Mouse (Mus musculus) heart, postnatal 10 days (tissue): Measurements from ENCODE around the gene Ccnd2. TPM values are rescaled to one million over a fixed set of nuclear protein-coding genes. Genes with fewer than 3 reads are reported as not detected.

ENCODE experiments used
- DNase-seq, 2 experiments: peaks; one replicate each; pipeline ENCODE4 v3.0.0; 2021
- intact Hi-C: fragments of 180-260 bp; cut with DNase I; formaldehyde crosslinking; loops from one replicate; pipeline ENCODE4 v1.15.1; 2025
- total RNA-seq, 2 experiments: library from RNA; stranded (reverse); gene quantifications; 2 replicates each; pipeline ENCODE4 v1.2.3; 2021

Ccnd2 gene
- 100 to 1,000 TPM; 270 to 328 TPM for total RNA-seq

DNA sequence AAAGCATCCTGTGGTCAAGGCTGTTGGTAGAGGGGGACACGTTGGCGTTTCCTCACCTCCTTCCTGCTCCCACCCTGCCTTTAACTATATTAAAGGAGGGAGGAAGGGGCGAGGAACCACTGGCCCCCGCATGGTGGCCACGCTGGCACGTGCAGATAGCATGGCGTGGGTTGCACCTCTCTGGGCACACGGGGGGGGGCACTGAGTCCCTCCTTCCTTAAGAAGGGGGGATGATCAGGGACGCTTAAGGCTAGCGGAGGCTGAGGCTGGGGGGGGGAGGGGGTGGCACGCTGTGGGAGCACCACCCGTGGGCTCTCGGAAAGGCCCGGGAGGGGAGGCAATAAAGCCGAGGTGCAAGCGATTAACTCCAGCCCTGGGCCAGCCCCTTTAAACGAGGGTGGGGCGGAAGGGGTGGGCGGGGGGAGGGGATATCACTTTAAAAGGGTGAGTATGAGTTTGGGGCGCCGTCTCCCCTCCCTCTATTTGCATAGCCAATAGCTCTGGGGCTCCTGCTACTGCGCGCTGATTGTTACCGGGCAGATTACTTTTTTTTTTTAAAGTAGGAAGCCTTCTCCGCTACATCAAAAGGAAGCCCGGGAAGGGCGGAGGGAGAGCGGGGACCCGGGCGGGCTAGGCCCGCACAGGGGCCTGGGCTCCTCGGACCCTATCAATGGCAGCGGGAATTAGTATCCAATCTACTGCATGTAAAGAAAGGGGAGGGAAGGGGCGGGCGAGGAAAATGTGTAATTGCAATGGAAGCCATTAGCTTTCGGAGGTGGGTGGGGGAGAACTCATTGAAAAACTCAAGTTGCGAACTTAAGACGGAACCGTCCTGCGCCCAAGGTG lies at the start of gene Ccnd2:
TSS of gene Ccnd2 (minus strand) at position 88 of the 846 bp plus-strand sequence.
- peak; percentile 80 to 84 for DNase-seq
- intact Hi-C loops = no loop called here

DNA sequence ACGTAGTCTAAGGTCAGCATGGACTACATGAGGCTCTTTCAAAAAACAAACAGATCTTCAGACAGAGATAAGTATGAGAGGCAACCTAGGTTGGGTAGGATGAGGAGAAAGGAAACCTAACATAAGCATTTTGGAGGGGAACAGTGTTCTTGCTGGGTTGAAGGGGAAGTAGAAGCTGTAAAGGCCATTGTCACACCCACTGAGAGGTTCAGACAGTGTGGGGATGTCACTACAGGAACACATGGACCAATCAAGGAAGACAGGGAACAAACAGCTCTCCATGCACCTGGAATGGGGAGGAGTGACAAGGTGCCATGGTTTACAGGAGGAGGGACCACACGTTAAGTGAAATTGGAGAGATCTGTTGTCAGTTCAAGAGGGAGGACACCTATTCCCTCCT lies 45.0 kb upstream of the Ccnd2 start:
- DNase-seq = no peak
- intact Hi-C loops = no loop called here

DNA sequence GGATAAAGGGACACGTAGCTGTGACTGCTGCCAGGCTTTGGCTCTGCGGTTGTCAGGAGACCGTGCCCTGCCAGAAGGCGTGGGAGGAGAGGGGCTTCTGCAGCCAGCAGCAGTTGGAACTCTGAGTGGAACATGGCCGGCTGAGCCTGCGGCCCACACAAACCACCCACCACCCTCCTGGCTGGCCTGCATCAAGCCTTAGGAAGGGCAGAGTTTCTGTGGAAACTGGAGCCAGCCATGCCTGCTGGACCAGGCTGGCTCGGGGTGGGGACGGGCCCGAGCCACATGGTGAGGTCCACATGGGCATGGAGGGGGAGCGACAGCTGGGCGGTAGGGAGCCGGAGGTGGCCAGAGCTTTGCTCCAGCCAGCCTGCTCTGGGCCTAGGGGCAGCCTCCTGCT lies 29.3 kb upstream of the Ccnd2 start:
- intact Hi-C loops = no loop called here
- peak; percentile 53 to 57 for DNase-seq

DNA sequence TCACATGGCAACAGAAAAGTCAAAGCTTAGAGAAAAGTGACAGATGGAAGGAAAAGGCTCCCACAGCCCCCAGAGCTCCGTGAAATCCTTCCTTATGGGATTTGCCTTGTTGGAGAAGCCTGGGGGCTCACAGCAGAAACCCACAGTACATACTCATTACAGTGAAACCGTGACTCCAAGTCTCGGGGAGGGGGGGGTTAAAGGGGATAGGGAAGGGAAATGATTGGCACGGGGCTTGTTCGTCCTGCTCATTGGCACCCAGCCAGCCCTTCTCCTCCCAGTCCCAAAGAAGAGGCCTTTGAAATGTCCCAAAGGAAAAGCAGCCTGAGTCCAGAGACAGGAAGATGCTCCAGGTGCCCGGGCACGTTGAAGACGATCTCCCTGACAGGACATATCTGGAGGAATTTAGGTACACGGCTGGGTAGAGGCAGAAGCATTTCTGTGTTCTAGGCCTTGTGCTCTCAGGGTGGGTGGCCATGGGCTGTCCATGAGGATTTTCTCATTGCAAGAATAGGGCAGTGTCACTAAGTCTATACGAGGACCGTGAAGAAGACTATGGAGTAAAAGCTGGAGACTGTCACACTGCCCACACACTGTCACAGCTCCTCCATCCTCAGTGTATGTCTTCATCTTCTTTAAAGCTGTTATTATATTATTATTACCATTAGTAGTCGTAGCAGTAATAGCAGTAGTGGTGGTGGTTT lies 27.2 kb upstream of the Ccnd2 start:
- no peak for DNase-seq
- intact Hi-C loops = no loop called here

DNA sequence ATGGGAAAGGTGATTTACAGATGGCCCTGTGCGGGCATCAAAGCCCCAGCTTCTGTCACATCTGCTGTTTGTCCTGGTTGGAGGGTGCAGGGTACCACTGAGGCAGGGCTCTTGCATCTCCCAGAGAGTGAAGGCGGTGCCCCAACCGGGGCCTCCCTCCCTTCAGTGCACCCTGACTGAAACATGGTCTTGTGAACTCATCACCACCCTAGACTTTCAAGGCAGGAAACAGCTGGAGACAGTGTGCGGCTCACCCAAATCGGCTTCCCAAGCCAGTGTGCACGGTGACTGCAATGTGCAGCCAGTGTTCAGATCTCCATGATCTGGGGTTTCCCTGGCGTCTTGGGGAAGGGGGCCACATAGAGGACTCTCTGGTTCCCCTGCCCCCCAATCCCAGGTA lies 26.0 kb upstream of the Ccnd2 start:
- intact Hi-C loops = no loop called here
- peak; percentile 25 to 41 for DNase-seq

DNA sequence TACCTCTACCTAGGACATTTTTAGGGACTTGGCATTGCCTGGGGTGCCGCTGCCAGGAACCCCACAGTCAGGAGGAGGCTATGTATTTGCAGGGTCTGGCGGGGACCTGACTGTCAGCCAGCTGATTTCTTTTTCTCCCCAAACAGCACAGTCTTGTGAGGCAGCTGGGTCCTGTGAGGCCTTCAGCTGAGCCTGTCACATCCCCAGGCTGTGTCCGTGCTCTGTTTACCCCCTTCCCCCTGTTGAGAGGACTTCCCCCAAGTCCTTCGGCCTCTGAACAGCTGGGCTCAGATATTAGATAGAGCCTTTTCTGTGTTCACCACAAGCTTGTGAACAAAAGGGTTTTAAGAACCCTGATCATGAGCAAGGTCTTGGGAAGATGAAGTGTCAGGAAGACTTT lies 25.4 kb upstream of the Ccnd2 start:
- intact Hi-C loops = no loop called here
- DNase-seq = no peak

DNA sequence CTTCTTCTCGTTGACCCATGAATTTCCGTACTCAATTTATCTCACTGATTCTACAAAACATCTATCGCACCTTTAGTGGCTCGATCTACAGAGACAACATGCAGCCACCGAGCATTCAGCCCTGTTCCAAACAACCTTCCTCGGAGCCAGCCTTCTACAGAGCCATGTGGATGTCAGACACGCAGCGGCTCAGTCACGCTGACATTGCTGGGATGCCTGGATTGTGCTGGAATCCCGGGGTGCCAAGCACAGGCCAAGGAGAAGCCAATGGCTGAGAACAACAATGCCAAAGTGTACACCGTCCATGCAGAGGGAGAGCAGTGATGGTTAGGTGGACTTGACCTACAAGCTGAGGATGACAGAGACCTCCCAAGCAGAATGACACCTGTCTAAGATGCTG lies 20.5 kb upstream of the Ccnd2 start:
- DNase-seq = peak; percentile 59 to 66
- intact Hi-C loops = no loop called here

DNA sequence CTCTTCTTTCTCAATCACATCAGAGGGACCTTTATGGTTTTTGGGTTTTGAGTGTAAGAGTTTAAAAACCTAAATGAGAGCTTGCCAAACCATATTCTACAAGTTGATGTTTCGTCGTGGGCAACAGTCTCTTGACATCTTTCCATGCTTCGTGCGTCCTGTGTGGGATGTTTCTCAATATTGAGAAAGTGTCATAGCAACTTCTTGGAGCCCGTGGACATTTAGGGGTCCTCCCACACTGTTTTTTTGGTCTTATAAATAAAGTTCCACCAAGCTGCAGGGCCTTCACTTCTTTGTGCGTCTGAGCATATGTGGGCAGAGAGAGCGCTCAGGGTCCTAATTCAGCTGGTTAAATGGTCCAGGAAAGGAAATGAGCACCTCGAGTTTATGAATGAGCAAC lies 18.7 kb upstream of the Ccnd2 start:
- no peak for DNase-seq
- intact Hi-C loops = no loop called here

DNA sequence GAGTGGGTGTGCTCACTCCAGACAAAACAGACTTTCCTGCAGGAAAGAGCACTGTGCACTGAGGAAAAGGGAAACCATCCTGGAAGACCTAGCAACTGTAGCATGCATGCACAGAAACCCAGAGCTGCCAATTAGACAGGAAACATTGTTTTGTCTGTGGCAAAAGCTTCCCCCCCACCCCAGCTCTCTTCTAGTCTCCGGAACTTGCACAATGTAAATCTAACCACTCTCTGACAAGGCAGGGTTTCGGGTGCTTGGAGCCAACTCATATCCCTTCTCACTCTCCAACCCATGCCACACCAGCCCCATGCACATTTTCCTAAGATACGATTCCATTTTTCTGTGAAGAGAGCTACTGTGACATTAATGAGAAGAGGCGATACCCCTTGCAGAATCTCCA lies 13.7 kb upstream of the Ccnd2 start:
- no peak for DNase-seq
- intact Hi-C loops = no loop called here

DNA sequence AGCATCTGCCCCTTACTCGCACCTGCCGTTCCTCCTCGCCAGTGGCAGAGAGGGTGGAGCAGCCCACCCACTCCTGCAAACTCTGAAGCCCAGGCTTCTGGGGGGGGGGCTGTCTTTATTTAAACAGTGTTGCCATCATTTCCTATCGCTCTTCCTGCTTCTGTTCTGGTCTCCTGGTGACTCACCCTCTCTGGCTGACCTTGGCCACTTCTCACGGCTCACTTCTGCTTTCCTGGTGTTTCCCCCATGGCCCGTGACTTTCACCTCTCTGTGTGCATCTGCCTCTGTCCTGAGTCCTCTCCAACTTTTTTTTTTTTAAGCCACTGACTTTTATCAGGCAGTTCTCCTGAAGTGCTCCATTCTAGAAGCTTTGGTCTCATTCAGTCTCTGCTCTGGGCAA lies 10.8 kb upstream of the Ccnd2 start:
- peak; percentile 49 to 58 for DNase-seq

DNA sequence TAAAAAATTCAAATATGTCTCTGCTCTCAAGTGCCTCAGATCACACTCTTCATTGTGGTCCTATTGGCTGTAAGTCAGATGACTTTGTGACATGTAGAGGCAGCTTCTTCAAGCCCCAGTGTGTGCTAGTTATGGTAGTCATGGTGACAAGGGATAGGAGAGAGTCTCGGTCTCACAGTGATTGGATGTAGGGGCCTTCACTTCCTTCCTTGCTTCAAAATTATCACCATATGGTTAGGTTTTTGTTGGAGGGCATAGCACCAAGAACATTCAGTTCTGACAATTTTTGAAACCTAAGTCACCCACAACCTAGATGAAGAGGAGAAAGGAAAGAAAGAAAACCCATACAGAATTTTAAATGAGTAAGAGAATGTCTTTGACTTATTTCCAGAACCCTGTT lies 5.3 kb upstream of the Ccnd2 start:
- DNase-seq = no peak
- intact Hi-C loops = no loop called here

More for the DNA sequence above, 10.8 kb upstream of the Ccnd2 start:
- intact Hi-C loops = no loop called here

DNA sequence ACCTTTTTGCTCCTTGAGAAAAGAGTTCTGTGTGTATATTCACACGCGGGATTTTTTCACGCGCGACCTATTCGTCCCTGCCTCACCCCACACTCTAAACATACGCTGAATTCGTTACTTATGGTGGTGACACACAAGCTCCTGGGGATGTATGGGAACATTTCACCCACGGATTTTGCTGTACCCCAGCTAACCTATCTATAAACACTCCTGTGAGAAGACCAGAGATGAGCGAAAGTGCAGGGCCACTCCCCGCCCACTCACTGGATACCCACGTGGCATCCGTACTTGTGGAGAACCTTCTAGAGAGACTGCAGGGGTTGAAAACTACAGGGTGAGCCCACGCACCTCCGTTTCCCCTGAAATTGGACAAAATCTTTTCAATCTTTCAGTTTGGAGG lies 3.5 kb upstream of the Ccnd2 start:
- peak; percentile 48 to 54 for DNase-seq
- intact Hi-C loops = no loop called here

DNA sequence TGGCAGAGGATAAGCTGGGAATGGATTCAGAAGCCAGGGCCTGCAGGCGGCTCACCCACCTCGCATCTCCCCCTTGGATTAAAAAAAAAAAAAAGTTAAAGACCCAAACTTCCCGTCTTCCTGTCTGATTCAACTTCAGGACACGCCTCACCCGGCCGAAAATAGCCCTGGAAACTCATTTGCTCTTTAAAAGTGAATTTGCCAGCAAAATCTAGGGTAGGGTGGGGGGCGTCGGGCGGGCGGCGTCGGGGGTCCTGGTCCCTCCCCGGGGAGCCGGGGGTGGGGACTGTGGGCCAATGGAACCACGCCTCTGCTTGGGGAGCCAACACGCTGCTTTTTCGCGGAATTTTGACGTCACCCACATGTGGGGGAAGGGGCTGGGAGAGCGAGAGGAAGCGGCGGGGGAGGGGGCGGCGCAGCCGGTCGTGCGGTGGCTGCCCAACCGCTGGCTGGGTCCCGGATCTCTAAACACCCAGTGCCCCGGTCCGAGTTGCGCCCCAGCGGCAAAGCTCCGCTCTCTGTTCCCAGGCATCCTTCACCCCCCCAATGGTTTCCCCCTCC lies 2.8 kb upstream of the Ccnd2 start:
- peak; percentile 84 for DNase-seq
- intact Hi-C loops = no loop called here

DNA sequence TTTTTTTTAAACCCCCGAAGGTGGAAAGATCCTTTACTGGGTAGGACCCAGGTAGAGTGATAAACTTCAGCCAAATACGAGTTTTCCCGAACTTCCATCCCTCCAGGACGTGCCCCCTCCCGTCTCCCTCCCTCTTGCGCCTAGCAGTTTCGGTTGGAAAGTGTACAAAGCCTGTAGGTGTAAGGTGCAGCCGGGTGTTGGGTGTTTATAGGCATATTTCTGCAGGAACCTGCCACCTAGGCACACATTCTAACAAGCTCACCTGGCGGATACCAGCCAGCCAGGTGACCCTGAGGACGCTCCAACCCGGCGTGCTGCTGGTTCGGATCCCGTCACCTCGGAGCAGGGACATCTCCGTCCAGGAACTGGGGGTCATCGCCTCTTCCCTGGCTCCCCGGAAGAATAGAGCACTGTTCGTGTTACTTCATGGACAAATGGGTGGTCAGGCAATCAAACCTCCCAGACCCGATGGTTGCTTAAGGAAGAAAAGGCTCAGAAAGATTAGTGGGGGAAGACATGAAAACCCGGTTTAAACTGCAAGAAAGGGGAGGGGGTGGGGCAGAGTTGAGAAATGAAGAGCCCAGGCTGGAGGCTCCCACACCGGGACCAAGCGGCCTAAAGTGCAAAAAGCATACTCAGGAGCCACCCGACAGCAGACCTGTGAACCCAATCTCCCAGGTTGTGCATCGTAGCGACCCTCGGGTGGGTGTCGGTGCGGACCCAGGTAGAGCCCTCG lies 2.1 kb upstream of the Ccnd2 start:
- intact Hi-C loops = no loop called here

DNA sequence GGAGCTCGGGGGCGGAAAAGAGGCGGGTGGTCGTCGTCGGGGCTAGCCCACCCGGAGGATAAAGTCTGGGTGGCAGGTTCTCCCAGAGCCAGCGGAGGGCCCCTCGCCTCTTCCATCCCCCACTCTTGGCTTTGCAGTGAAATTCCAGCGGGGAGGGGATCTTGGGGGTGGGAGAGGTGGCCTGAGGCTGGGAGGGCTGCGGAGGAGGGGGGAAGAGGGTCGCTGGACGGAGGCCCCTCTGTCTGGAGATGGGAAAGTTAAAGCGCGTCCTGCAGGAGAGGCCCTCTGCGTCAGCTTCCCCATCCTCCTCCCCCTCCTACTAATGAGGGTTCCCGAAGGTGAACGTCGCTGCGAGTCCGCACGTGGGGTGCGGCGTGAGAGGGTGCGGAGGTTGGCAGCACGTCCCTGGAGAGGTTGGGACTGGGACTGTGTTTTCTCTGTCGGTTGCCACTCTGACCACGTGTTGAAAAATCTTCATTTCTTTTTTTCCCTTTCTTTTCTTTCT lies 1.4 kb upstream of the Ccnd2 start:
- intact Hi-C loops = no loop called here
- DNase-seq = peak; percentile 54 to 55

More for the DNA sequence above, 2.1 kb upstream of the Ccnd2 start:
- peak; percentile 27 to 37 for DNase-seq

DNA sequence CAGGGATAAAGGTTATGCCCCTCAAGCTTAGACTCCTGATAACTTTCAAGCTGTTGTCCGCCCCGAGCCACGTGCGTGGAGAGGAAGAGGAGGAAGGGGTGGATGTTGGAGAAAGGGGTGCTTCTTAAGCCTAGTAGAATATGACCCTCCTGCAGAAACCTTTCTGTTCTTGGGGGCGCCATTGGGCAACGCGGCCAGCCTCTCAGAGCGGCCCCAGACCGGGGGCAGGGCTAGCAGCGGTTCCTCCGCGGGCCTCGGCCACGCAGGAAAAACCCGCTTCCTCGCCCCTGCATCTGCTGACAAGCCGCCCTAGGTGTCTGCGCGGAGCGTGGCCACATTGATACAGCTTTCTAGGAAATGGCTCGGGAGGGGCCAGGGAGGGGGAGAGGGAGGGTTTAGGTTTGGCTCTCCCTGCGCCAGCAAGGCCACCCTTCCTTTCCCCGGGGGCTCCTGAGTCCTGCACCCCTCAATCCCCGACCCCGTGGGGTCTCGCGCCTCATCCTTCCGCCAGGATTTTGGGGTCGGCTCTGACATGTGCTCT lies 358 bp downstream of the Ccnd2 start:
- peak; percentile 61 to 63 for DNase-seq
- intact Hi-C loops = no loop called here

DNA sequence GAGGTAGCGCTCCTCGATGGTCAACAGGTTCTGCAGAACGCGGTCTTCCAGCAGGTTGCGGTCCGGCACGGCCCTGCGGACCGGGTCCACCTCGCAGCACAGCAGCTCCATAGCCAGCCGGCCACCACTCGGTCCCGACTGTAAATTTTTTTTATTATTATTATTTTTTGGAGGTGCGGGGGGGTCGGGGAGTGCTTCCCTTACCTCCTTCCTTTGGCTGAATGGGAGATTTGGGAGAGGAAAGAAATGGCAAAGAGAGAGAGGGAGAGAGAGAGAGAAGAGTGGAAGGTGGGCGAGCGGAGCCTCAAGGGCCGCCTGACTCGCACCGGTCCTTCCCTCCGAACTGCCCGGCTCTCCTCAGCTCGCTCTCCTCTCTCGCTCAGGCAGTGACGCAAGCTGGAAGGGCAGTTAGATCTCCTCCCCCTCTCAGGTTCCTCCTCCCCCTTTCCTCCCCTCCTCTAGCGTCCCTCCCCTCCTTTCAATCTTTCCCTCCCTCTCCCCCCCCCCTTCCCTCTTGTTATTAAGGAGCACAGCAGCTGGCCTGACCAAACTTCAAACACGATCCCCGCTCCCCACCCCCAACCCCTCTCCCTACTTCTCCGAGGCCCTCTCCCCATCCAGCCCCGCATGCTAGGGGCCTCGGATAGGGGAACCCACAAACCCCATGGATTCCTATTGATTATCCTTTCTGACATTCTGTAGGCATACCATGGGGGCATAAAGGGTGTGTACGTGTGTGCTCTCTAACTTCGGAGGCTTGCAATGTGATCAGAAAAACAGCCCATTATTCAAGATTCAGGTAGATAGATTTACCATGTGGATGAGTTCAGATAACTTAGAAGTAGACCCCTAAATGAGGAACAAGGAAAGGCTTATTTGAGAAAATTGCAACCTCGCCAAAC lies 1.1 kb downstream of the Ccnd2 start:
- peak; percentile 84 to 86 for DNase-seq
- intact Hi-C loops = no loop called here

DNA sequence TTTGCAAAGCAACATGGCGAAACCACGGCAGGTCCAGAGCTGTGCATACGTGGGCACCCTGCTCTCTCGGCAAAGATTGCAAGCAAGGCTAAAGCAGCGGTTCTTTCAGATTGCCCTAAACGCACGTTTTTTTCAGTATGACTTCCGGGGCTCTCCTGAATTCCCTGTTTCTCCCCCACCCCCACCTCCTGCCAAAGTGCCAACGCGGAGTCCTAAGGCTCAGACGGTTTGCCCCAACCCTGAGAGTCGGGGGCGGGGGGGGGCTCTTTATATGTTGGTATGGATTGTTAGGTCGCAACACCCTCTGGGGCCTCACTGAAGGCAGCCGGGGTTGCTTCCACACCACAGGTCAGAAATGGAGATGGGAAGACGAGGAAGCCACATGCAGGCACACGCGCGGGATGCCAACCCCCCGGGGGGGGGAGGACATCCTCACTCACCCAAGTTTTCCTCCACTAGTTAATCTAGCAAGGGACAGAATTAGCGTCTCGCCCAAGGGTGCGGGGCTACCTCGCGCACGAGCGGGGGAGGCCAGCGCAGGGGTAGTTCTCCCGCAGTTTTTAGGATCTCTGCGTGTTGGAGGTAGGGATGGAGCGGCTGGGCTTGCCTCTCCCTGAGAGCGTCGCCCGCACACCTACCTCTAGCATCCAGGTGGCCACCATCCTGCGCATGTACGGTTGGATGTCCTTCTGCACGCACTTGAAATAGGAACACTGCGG lies 1.9 kb downstream of the Ccnd2 start:
- peak; percentile 55 to 59 for DNase-seq
- intact Hi-C loops = loop anchor here (2.0 to 5.0 kb wide), 2 partner anchors 227 to 297 kb away; partner anchors contain the start of gene Parp11
